Mouse (Mus musculus) monocyte, adult 5-6 weeks (primary cell): ENCODE results near the gene Pi16. TPM values are rescaled to one million over a fixed set of nuclear protein-coding genes. Genes with fewer than 3 reads are reported as not detected.
"Not testable (repeated sequence)": the region's sequence is repeated elsewhere in the genome, so short reads cannot be mapped to it uniquely, and the experiment has no call there.

Experiments used
- ATAC-seq: fragments of 153-309, 156-312 bp; replicated peaks from 2 replicates; pipeline ENCODE4 v1.8.0; 2017; ENCODE audit warnings: mild to moderate bottlenecking; ENCODE audit not compliant: low TSS enrichment, insufficient number of reproducible peaks, severe bottlenecking, poor library complexity, low FRiP score
- total RNA-seq: library from RNA; stranded (forward); fragments of 200-1000, 200-491, 200-594 nt; gene quantifications from 3 replicates; pipeline ENCODE4 v1.2.3, GENCODE M21; 2017

The Pi16 gene
- total RNA-seq, 1 experiment from 2014 or later: 37.3 TPM

DNA sequence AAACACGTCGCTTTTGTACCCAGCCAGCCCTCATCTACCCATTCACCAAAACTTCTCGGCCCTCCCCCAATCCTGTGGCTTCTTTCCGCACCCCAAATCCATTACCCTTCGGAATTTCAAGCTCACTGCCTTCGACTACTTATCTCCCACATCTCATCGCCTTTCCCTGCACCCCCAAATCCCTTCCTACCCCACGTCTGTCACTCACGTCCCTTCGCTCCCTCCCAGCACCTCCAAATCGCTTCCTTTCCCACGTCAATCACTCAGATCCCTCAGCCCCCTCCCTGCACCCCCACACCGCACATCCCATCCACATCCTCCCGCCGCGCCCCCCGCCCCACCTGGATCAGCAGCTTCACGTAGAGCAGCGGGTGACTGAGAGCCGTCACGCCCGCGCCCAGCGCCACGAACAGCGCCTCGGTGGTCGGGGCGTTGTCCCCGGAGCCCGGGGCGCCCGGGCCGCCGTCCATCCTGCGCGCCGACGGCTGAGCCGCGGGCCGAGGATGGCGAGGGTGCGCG is 29.7 kb downstream of the Pi16 start:
- no peak for ATAC-seq

- peak; percentile 97 for ATAC-seq
Measured at GRCm38 (mm10) chr17:29347645-29348256, 30.3 kb downstream of the Pi16 start, which contains the start of gene Mtch1. Mtch1 (minus strand) TSS chr17:29347934.

- ATAC-seq: no peak
Measured at GRCm38 (mm10) chr17:29348996-29349395, 31.5 kb downstream of the Pi16 start.

DNA sequence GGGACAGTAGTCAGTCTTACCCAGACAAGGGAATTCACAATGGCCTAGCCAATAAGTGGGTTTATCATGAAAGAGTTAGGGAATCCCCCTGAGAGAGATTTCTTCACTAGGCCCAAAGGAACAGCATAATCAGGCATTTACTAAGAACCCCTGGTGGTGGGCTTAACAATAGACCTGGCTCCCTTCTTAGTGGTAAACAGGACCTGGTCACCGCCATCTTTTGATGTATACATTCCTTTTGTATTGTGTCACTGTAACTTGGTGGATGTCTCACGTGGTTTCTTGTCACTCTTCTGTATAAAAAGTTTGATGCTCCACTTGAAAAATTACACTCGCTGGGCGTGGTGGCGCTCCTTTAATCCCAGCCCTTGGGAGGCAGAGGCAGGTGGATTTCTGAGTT is 33.6 kb downstream of the Pi16 start:
- not testable (repeated sequence) for ATAC-seq

GRCm38 (mm10) chr17:29355461-29355840 is 38.0 kb downstream of the Pi16 start:
- ATAC-seq: no peak

DNA sequence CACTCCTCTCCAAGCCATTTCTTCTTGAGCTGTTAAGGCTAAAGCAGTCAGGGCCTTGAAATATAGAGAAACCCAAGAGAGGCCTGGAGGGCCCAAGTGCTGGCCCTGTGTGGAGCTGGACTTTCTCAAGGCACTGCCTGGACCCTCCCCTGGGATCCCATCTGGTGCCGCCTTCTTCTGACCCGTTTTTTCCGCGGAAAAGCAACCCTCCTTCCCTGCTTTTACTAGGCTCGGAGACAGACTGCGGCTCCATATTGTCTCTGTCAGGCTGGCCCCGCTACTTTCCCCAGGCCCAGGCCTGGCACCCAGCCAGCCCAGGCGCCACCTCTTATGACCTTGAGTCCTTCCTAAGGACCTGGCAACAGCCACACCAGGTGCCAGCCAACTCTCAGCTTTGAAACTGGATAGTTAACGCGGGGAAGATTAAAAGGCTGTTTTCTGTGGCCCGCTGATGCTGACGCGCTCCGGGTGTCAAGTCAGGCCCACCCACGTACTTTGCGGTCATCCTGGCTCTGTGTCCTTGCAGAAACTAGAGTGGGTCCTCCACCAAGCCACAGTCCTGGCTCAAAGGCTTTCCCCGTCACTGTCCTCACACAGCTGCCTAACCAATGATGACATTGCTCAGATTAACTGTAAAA is 38.5 kb downstream of the Pi16 start:
- ATAC-seq: no peak

DNA sequence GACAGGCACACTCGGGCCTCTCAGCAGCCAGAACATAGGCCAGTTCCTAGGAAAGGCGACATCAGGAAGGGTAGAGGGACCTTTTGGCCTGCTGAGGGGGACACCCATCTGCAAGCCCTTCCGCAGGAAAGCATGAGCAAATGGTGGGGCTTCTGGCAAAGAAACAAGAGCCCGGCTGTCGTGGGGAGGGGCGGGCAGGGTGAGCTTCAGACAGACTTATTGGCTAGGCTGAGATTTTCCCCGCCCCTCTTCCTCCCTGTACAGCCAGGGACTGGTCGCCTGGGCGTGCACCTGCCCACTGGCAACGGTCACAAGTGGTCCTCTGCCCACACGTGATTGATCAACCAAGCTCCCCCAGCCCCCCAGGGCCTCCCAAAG is 39.0 kb downstream of the Pi16 start:
- ATAC-seq: no peak

GRCm38 (mm10) chr17:29356882-29357281 is 39.4 kb downstream of the Pi16 start:
- no peak for ATAC-seq

GRCm38 (mm10) chr17:29358928-29359327 is 41.4 kb downstream of the Pi16 start:
- no peak for ATAC-seq

DNA sequence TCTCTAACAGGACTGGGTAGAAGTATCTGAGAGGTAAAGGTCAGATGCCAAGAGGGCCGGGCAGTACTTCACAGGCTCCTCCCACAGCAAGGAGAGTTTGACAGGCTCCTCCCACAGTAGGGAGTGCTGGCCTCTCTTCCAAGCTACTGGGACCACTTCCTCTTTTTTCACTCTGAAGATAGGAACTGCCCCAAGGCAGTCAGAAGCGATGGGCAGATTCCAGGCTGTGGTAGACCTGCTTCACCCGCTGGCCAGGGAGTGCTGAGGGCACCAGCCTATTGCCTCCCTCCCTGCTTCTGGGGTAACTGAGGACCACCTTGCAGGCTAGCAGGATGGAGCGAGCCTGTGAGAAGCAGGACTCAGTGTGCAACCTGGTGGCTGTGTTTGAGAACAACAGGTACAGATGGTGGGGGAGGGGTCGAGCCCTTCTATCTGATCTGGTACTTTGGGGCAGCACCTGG is 43.3 kb downstream of the Pi16 start, which contains the start of gene Fgd2:
TSS of gene Fgd2 (plus strand) at position 154 of the 461 bp plus-strand sequence.
- peak; percentile 83 for ATAC-seq

DNA sequence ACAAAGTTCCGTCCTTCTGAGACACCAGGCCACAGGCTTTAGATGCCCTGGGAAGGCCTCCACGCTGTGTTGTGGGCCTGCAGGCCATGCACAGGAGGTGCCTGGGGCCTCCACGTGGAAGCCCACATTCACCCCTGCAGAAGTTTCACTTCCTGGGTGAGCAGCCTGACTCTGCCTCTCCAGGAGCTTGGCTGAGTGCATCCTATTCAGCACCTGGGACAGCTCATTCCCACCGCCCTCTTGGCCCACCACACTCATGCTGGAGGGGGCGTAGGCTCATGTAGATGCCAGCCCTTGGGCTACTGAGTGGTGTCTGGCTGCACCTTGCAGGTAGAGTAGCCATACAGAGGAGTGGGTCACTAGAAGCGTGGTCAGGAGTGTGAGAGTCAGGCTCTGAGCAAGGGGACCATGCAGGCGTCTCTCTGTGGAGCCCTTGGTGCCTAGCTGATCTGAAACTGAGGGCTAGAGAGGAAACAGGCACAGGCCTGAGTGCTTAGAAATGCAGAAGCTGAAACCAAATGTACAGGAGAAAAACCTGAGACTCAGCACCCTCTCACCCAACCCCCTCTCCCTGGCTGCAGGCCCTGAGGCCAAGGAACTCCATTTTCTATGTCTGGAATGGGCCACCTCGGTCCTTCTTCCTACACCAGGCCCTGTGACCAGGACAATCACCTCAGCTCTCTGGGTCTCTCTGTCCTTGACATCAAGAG is 44.7 kb downstream of the Pi16 start:
- ATAC-seq: peak; percentile 40

GRCm38 (mm10) chr17:29363109-29363508 is 45.6 kb downstream of the Pi16 start:
- ATAC-seq: no peak

GRCm38 (mm10) chr17:29365105-29365621 is 47.7 kb downstream of the Pi16 start:
- ATAC-seq: no peak

DNA sequence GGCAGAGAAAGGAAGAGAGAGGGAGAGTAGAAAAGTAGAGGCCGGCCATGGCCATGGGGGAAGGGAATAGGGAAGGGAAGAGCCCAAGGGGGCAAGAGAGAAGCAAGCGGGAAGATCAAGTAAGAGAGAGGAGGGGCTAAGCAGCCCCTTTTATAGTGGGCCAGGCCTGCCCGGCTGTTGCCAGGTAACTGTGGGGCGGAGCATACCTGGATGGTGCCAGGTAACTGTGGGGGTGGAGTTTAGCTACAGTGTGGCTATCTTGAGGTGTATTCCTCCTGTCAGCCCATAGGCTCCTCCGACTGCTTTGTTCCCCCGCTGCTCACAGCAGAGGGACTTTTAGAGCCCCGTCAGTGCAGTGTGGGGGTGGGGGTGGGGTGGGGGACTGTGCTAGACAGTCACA is 51.2 kb downstream of the Pi16 start:
- no peak for ATAC-seq

DNA sequence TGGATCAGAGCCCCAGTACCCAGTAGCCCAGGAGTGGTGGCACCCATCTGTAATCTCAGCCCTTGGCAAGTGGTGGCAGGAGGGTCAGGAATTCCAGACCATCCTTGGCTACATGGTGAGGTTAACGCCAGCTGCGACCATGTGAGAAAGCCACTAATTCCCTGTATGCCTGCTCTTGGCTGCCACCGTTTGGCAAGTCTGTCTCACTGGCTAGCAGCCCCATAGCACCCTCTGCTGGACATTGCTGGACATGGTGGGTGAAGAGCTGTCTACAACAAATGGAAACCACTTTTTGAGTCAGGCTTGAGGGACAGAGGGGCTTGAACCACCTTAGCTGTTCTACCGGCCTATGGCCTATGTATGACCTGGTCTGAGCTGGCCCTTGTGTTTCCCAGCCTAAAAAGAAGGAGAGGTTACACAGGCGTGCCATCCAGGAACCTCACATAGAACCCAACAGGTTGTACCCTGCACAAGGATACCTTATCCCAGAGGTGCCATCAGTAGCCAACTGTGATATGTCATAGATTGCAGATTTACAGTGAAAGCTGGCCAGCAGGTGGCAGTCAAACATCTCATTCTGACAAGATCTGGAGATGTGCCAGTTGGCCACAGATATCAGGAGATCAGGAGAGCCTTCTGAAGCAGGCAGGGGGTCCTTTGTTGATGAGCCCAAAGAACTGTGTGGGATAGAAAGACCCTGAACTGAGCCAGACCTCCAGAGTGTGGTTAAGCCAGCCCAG is 53.7 kb downstream of the Pi16 start:
- peak; percentile 92 for ATAC-seq

DNA sequence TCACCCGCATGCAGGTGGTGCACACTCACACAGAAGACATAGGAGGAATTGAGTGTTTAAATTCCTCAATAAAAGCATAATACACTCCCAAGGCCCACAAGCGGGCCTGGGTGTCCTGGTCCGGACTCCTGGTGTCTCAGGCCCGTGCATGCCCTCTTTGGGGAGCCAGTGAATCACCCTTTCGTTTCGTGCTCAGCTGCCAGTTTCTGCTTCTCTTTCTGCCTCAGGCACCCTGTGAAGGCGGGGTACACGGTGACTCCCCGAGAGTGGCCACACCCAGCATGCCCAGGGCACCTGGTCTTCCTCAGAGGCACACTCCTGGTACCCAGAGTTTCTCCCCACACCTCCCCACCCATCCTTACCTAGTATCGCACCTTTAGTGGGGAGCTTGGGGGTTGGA is 58.4 kb downstream of the Pi16 start:
- no peak for ATAC-seq

DNA sequence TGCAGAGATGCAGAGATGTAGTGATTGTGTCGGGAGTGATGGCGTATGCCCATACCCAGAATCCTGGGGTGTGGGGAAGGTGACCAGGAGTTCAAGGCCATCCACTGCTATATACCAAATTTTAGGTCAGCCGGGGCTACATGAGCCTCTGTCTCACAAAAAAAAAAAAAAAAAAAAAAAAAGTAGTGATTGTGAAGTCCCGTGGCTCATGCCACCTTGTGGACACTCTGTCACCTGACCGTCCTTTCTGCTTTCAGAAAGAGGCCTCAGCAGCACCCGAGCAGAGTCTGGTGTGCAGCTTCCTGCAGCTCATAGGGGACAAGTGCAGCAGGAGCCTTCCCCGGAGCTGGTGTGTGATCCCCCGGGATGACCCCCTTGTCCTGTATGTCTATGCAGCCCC is 60.6 kb downstream of the Pi16 start:
- ATAC-seq: no peak
